Mouse (Mus musculus): Measurements from ENCODE around the gene Fbxo44.
"Not testable (repeated sequence)": the region's sequence is repeated elsewhere in the genome, so short reads cannot be mapped to it uniquely, and the experiment has no call there.

Fbxo44 gene

DNA sequence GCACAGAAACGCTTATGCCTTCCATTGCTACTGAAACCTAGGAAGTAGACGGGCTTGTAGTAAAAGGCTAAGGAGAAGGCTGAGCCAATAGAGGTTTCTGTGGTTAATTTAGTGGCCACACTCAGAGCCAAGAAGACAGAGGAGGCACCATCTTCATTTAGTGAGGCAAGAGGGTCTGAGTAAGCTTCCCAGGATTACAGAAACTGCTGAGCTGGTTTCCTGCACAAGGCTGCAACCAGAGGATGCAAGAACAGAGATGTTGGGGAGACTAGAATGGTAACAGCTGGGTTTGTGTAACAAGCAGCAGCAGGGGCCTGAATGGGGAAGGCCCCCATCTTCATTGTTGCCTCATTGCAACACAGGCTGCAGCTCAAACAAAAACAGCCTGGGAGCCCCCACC lies 31.6 kb downstream of the Fbxo44 start:
- DNase-seq, result no peak

DNA sequence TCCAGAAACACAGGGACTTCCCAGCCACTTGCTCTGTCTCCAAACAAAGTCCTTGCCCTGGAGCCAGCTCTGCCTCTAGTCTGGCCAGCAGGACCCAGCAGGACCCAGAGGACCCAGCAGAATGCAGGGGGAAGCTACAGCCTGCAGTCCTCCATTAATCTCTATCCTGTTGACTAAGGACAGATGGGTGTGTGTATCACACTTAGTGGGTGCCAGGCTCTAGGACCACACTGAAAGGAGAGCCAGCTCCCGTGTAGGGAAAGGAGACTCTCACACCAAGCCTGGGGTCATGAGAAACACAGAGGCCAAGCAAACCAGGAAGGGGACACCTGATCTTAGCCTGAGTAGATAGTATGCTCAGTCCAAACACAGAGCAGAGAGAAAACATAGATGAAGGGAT lies 32.0 kb downstream of the Fbxo44 start:
- no peak for DNase-seq

DNA sequence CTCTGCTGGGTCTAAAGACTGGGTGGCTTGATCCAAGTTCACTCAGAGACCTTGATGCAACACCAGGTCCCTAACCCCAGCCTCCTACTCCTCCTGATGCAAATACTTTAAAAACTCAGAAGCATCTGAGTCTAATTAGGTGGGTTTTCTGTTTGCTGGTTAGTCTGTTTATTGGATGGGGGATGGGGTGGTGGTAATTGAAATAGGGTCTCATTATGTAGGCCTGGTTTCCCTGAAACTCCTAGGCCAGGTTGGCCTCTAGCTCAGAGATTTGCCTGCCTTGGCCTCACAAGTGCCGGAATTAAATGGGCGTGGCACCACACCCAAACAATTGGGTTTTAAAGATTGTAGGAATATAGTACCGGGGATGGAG lies 37.6 kb downstream of the Fbxo44 start:
- no peak for DNase-seq

DNA sequence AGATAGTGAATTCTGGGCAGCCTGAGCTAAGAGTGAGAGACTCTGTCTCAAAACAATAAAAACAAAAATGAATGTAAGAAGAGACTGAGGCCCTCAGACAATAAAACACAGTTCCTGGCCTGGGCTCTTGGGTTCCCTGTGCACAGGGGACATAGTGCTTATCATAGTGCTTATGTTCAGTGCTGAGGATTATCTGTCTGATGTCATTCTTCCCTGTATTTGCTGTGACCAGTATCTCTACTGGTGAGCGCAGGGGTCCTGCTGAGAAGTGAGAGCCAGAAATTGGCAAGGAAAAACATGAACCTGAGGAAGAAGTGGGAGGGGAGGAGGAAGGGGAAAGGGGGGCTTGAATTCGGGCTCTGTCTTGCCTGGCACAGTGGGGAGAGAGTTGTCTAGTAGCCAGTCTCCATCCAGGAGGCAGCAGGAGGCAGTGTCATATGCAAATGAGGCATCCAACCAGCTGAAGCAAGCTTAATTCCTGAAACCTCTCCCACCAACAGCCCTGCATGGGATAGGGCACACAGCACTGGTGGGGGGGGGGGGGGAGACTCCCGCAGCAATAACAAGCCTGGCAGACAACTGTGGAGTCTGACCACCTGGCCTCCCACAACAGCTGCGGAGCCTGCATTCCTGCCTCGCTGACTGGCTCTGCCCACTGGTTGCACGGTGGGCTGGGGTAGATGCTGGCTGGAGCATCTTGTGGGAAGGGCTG lies 38.1 kb downstream of the Fbxo44 start:
- DNase-seq, result no peak

DNA sequence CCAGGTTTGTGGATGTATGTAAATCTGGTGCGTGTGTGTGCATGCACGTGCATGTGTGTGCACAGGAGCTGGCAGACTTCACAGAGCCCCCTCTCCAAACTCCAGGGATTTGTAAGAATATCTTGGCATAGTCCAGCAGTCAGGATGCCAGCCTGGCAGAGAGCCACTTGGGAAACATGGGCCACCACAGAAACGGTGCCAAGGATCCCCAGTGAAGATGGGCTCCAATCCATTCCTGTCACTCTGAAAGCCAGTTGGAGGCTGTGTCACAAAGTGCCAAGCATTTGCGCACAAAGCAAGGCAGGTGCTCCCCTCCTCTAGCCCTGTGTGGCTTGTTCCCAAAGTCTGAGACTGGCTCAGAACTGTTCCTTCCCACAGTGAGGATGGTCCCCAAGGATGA lies 38.9 kb downstream of the Fbxo44 start:
- DNase-seq, result no peak

DNA sequence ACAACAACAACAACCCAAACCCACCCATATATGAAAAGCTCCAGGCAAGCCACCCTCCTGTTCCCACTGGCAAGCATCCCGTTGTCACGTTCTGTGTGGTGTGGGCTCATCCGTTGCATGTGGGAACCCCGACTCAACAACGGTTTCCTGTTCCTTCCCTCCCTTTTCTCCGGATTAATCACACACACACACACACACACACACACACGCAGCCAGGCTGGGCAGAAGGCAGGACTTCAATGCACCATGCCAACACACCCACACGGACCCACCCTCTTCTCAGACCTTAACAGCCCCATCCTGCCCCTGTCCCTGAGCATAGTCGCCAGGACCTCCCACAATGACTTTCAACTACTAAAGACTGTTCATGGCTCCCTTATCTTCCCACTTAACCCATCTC lies 39.7 kb downstream of the Fbxo44 start:
- DNase-seq, result no peak

DNA sequence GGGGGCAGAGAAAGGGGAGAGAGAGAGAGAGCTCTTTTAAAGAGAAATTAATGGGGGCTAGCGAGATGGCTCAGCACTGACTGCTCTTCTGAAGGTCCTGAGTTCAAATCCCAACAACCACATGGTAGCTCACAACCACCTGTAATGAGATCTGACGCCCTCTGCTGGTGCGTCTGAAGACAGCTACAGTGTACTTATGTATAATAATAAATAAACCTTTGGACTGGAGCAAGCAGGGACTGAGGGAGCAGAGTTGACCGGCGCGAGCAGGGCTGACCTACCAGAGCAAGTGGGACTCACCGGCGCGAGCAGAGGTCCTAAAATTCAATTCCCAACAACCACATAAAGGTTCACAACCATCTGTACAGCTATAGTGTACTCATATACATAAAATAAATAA lies 40.7 kb downstream of the Fbxo44 start:
- DNase-seq, result not testable (repeated sequence)

DNA sequence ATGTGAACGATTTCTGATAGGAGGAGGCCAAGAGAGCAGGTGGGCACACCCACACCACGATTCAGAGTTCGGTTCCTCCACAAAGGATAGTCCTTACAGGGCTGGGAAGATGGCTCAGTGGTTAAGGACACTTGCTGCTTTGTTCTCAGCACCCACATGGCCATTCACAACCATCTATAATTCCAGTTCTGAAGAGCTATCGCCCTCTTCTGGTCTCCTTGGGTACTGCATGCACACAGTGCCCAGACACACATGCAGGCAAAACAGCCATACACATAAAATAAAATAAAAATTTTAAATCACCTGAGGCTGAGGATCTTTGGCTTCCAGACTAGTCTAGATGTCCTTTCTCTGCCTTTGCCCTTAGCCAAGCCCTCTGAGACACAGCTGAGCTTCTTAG lies 42.9 kb downstream of the Fbxo44 start:
- DNase-seq, result no peak

DNA sequence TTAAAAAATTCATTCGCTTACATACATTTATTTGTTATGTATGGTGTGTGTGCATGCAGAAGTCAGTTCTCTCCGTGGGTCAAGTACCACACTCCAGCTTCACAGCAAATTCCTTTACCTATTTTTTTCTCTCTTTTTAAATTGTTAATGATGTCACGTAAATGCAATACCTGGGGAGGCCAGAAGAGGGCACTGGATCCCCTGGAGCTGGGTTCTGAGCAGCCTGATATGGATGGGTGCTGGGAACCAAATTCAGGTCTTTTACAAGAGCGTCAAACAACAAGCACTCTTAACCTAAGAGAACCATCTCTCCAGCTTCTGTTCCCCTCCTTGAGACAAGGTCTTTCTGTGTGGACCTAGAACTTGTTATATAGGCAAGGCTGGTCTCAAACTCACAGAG lies 43.6 kb downstream of the Fbxo44 start:
- DNase-seq, result no peak

DNA sequence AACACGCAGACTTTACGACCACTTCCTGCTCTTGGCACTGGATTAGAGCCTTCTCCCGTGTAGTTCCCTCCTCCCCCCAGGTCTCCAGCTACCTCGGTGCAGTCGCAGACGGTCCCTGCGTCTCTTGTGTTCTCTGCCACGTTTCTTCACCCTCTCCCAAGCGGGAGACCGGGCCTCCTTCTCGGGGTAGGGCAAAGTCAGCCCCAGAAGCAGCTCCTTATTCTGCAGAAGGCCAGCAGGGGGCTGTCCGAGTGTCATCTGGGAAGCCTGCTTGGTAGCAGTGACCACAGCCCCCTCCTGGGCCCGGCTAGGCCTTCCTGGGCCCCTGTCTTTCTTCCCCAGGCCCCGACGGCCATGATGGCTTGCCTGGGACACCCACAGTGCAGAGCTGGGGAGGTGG lies 44.8 kb downstream of the Fbxo44 start:
- peak; percentile 60 for DNase-seq

DNA sequence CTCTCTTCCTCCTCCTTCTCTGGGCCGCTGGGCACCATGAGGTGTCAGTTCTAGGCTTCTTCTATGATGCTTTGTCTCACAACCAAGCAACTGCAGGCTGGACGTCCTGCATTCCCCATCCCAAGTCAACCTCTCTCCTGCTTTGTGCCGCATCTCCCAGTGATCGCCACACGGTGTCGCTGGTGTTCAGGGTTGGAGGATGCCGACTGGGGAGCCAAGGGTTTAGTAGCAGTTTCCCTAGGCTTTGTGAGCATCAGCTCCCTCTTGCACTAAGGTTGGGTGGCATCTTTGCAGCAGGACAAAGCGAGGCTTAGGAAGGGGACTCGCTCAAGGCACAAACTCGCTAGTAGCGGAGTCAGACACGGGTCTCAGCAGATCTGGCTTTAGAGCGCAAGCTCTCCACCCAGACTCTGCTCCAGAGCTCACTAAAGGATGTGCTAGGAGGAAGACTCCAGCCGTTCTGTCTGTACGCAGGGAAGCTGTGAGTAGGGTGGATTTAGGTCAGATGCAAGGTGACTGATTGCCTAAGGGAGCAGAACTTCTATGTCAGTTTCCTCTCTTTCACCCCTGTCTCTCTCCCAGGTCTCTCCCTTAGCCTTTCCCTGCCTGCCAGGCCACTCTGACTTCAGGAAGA lies 45.4 kb downstream of the Fbxo44 start:
- DNase-seq, result peak; percentile 83

DNA sequence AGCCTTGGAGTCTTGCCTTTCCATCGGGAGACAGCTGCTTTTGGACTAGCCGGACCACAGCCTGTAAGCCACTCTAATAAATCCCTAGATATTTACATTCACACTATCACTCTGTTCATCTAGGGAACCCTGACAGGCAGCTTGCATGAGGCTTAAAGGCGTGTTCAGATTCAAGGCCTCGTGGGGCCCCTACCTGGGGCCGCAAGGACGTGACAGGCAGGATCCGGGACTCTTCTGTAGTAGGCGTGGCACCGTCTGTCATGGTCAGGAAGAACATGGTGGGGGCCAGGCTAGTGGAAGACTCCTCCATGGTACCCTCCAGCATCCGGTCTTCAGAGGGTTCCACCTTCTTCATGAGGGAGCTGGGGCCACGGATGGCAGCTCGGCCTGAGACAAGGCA lies 47.8 kb downstream of the Fbxo44 start:
- DNase-seq, result no peak

DNA sequence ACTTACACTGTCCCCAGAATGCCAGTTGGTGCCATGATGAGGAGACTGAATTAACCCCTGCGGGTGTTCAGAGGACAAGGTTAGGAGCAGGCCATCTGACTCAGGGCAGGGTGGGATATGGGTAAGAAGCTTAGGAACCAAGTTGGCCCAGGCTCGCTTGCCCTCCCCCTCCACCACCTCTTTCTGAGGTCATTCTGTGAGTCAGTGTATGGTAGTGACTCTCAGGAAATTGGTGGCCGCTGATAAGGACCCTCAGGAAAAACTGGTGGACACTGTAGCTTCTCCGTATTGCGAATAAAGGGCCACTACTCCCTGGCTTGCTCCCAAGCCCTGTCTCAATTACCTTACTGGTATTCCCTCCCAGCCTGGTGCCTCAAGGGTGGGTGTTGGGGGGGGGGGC lies 51.1 kb downstream of the Fbxo44 start:
- DNase-seq, result no peak

DNA sequence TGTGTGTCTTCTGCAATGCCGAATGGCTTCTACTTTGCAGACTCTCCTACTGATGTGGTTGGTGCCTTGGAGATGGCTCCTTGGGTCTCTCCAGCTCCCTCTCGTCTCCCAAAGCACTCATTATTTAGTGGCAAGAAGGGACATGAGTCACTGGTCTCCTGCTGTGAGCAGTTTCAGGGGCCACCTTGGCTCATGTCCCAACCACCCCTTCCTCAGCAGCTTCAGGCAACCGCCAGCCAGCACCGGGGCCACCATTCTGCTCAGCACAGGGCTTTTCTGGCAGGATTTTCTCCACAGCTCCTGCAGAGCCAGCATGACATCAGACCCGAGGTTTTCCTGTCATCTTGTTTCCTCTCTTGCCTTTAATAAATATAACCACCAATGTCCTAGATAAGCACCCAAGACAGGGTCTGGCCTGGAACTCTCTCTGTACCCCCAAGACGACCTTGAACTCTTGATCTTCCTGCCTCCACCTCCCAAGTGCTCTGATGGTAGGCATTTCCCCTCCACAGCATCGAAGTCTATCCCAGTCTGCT lies 51.6 kb downstream of the Fbxo44 start:
- DNase-seq, result no peak

DNA sequence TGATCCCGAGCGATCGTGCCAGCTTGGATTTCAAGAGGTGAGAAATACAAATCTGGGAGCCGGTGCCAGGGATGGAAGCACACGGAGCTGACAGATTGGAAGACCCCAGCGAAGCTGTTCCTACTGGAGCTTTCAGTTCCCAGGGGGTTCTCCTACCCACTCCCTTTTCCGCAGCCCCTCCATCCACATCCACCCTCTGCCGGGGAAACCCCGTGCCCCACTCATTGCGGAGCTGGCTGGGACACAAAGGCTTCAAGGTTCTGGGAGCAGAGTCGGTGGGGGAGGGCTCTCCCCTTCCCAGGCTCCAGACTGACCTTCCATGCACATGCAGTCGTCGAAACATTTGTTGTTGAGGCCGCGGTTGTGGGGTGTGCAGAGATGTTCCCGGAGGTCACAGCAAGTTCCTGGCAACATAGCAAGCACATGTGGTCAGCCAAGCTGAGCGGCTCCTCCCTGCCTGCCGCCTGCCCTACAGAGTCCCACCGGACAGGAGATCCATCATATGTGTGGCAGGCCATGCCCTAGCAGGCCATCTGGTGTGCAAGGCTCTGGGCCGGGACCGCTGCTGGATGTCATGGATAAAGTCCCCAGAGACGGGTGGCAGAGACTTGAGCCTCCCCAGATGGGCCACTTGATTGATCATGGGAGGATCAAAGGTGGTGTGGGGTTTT lies 52.5 kb downstream of the Fbxo44 start:
- DNase-seq, result peak; percentile 29

DNA sequence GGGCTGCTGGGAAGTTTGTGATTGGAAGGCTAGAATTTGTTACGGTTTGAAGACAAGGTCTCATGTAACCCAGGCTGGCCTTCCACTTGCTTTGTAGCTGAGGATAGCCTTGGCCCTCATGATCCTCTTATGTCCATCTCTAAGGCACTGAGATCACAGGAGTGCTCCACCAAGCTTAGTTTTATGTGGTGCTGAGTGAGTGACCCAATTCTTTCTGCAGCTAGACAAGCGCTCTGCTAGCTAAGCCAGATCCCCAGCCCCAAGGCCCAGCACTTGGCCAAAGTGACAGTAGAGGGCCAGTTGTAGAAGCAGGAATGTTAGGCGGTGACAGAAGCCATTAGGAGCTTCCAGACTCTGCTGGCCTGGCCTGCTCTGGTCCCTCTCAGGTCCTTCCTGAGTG lies 56.1 kb downstream of the Fbxo44 start:
- no peak for DNase-seq
